Mouse (Mus musculus) heart, postnatal 10 days (tissue): ENCODE measurements around the gene Tmc6. TPM values are rescaled to one million over a fixed set of nuclear protein-coding genes. Genes with fewer than 3 reads are reported as not detected.

ENCODE experiments used
- DNase-seq, 2 experiments: peaks; one replicate each; pipeline ENCODE4 v3.0.0; 2021
- intact Hi-C: fragments of 180-260 bp; cut with DNase I; formaldehyde crosslinking; loops from one replicate; pipeline ENCODE4 v1.15.1; 2025
- total RNA-seq, 2 experiments: library from RNA; stranded (reverse); gene quantifications; 2 replicates each; pipeline ENCODE4 v1.2.3; 2021

Tmc6 gene
- total RNA-seq, 2 experiments from 2014 or later, result 29.4 to 33.7 TPM

DNA sequence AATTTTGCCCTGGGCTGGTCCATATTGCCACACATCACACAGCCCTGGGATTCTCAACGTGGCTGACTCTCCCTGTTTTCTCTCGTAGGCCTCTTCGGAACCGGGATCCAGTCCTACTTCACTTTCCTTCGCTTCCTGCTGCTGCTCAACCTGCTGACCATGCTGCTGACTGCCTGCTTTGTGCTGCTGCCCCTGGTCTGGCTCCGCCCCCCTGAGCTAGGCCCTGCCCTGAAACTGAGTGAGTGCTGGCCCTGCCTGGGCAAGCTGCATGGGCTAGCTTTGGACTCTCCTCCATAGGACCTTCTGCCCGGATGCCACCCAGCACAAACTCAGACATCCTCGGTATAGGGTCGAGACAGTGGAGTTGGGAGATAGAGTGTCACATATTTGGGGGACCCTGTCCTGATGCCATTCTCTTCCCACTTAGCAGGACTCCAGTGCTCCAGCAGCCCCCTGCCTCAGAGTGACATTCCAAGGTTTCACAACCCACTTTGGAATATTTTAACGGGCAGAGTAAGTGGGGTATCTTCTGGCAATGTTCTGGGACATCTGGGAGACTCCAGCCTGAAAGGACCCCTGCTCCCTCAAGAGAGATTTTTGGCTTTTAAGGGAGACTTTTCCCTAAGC is 1.8 kb upstream of the Tmc6 start:
- intact Hi-C loops, result no loop called here
- DNase-seq, result peak; percentile 45 to 51

DNA sequence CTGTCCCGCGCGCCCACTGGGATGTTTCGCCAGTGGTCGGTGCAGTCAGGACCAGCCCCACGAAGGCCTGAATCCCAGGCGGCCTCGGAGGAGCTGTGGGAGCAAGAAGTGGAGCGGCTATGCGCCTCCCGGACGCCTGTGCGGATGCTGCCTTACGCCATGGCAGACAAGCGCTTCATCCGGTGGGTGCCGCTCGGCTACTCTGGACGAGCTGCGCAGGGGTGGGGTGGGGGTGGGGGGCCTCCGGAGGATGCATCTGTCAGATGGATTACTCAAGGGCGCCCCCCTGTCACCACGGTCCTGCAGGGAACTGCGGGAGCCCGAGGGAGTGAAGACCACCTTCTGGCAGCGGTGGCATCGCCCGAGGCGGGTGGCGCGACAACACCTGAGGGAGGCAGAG is 1.1 kb upstream of the Tmc6 start:
- peak; percentile 79 to 81 for DNase-seq
- intact Hi-C loops, result no loop called here

DNA sequence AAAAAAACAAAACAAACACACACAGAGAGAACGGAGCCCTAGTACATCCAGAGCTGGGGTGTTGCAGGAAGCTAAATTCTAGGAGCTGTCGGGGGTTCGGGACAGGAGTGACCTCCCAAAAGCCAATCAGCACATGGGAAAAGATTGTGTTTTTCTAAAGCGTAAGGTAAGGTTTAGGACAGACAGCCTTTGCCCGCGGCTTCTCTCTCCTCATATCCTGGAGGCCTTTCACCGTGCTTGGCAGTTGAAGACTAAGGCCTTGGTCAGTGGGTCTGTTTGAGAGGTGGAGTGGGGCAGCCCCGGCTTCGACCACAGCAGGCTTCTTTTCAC is 672 bp upstream of the Tmc6 start:
- intact Hi-C loops, result no loop called here
- DNase-seq, result no peak

DNA sequence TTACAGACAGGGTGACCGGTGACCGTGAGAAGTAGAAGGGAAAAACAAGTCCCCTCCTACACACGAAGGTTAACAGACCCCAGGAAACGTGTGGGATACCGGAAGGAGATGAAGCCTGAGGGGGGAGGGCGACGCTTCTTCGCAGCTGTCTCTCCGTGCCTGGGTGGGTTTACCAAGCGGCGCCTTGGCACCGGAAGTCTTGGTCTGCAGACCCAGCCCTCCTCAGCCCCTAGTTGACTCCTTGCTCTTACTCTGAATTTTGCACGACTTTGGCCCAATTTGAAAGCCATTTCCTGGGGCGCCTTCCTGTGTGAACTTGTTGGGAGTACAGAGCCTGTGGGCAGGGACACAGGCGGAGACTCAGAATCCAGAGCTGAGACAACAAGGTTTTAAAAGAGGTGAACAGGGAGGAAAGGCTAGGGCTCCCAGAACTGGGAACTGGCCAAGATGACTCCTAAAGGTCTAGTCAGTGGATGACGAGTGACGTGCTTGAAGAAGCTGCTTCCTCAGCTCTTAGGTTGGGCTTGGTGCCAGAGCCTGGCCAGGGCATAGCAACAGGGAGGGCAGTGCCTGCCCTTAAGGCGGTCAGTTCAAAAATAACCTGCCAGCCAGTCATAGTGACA is 688 bp downstream of the Tmc6 start:
- peak; percentile 79 to 81 for DNase-seq
- intact Hi-C loops, result no loop called here

DNA sequence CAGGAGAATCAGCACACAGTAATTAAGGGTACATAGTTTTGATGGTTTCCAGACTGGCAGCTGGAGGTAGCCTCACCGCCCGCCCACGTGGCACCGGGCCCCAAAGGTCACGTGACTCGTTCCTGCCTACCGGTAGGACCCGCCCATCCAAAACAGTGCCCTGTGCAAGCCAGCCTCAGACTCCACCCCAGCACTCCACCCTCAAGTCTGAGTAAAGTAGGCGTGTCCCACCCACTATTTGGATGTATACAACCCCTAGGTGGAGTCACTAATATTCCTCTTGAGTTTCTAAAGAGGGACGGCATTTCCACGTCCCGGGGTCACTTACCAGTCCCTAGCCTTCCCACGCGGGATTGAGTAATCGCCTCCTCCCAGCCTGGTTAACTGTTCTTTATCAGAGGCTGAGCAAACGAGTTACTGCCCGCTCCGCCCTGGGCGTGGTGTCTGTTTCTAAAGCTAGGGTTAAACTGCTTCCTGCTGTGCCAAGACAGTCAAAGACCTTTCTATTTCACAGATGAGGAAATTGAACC is 1.4 kb downstream of the Tmc6 start:
- peak; percentile 89 to 91 for DNase-seq
- intact Hi-C loops, result no loop called here

DNA sequence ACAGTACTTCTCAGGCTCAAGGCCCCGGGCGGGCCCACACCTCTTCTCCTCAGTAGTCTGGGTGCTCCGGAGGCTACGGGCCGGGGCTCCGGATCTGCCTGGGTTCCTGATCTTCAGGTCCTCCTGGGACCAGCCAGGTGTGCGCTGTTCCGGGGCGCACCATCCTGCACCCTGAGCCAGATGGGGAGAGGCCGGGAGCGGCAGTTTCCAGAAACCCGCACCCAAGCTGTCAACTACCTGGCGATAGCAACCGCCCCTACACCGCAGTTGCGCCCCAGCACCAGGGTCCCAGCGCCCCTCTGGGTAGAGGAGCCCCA is 1.8 kb downstream of the Tmc6 start:
- no peak for DNase-seq
- intact Hi-C loops, result no loop called here

DNA sequence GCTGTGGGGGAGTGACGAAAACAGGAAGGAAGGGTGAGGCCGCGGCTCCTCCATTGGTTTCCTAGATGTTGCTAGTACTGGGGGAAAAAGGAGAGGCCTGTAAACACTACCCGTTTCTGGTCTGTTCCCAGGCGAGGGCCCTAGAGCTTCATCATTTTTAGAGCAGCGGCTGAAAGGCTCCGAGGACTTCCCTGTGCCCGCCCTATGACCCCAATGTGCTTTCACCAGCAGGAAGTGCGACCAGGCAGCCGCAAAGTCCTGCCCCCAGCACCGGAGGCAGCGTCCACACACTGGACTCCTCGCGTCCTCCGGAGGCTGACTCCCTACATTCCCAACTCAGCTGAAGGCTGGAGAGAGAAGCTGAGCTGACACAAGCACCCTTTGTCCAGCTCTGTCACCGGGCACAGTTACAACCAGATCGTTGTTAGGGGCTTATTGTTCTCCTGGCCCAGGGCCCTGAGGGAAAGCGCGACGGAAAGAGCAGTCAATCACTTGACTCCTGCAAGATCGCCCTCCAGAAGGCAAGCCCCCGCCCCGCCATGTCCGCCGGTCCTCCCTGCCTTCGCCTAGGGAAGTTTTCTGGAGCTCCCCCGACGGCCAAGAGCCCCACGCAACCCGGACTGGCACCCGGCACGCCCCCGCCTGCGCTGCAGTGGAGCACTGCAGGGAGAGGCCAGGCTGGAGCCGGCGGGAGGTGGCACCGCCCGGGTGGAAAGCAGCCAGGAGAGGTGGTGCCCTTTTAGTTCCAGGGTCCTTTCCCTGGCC is 2.4 kb downstream of the Tmc6 start:
- DNase-seq, result peak; percentile 82 to 83
- intact Hi-C loops, result no loop called here

DNA sequence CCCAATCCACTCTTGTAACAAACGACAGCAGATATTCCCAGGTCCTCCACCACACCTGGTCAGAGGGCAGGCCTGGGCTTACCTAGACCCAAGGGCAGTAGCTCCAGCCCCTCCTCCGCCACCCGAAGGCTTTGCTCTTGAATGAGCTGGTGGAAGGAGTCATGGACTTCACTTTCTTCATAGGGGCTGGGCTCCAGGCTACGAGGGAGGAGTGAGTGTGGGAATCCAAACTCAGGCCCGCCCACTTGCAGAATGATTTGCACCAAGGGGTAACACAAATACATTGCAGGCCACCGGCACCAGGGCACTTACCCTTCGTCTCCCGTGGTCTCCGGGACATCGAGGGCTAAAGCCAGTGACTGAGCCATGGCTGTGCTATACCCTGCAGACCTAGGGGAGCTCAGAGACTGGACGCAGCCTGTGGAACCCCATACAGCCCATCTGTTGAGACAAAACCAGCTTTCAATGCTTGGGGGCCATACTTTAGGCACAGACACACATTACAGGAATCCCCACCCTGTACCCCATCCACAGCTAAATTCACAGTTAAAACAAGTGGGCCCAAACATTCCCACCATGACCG is 3.1 kb downstream of the Tmc6 start:
- intact Hi-C loops, result no loop called here
- peak; percentile 40 to 55 for DNase-seq

DNA sequence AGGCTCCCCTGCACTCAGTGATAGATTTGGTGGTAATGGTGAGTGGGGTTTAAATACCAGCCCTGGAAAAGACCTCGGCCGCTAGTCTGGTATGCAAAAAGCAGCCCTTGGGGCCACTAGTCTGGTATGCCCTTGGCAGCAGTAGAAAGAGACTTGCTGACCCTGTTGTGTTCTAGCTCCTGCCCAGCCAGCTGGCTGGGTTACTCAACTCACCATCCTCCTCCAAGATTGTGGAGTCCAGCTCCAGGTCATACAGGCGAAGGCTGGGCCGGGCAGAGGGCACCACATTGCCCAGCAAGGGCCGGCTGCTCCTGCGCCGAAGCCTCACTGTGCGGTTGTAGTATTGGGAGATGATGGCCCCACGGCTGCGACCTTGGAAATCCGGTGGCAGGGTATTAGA is 4.0 kb downstream of the Tmc6 start:
- intact Hi-C loops, result no loop called here
- no peak for DNase-seq

DNA sequence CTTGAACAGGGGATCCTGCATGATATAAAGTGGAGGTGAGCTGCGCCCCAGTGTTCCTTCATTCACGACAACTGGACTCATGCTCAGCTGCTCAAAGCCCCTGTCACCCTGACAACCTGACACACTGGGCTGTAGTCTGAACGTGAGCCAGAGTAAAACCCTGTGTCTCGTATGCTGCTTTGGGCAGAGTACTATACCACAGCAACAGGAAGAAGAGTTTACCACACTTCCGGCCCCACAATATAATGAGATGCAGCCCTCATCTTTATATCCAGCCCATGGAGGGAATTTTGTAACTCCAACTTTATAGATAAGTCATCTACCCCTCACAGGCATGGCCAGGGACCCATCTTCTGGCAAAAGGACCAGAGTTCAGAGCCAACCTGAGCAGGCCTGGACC is 4.9 kb downstream of the Tmc6 start:
- intact Hi-C loops, result no loop called here
- DNase-seq, result no peak

DNA sequence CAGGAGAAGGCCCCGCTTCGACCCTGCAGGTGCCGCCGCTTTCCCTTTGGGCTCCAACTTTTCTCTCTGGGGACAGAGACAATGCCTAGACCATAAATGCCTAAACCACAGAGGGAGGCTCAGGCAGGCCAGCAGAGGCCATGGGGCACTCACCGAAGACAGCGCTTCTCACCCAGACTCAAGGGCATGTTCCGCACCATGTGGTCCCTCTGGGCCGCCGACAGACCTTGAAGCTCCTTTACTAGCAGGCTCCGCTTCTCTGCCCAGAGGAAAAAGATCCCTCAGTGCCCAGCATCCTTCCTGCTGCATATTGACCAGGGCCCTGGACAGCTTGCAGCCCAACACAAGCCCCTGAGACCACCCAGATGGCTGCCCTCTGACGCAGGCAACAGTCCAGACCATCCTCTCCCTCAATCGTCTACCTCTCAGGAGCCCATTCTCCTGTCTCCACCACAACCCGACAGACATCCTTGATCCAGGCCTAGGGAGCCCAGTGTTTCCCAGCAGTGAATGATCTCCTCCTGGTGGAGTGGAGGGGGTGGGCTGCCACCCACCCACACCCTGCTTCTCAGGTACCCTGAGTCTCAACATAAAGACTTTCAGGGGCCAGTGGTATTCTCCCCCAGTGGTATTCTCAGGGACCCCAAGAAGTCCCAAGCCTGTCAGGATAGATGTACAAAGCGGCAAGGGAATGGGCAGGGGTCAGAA is 5.8 kb downstream of the Tmc6 start:
- DNase-seq, result no peak
- intact Hi-C loops, result no loop called here

DNA sequence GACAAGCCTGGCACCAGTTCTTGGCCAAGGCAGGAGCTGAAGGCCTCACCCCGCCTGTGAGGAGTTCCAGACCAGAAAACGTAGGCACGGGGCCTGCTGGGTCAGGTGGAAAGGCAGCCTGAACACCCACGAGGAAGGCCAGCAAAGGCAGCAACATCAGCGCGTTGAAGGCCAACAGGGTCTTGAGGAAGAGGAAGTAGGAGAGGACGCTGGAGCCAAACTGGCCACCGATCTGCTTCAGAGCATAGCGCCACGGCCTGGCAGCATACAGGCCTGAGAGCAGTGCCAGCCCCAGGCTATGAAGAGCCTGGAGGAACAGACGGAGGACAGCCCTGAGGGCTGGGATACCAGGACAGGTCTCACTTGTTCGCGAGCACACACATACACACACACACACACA is 6.5 kb downstream of the Tmc6 start:
- intact Hi-C loops, result no loop called here
- DNase-seq, result no peak

DNA sequence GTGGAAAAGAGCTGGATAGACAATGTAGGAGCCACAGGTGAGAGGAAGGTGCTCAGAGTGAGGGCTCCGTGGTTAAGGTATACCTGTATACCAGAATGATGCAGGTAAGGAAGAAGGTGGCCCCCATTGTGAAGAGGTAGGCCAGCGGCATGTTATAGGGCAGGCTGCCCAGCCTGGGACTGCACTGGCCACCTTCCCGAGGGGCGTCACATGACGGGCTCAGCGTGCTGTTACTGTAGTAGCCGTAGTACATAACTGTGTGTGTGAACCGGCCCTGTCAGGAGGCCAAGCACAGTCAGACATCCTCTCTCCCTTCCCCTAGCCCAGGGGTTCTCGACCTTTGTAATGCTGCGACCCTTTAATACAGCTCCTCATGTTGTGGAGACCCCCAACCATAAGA is 7.1 kb downstream of the Tmc6 start:
- intact Hi-C loops, result loop anchor here (5.0 kb wide), 1 partner anchor 63 kb away; no protein-coding TSS in a partner anchor
- peak; percentile 52 to 61 for DNase-seq

DNA sequence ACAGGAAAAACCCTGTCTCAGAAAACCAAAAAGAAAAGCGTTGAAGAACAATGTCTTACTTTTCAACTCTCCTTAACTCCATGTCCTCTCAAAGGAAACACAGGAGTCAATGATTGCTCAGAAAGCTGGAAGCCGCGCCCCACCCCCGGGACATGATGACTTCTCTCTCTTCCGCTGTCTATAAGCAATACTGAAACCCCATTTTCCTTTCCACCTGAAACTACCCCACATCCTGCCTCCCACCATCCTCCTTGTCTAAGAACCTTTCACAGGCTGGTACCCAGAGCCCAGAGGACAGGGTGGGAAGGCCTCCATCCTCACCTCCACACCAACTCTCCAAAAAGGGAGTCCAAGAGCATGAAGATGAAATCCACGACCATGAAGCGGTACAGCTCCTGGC is 9.6 kb downstream of the Tmc6 start:
- intact Hi-C loops, result loop anchor here (5.0 kb wide), 1 partner anchor 60 kb away; no protein-coding TSS in a partner anchor
- DNase-seq, result no peak

DNA sequence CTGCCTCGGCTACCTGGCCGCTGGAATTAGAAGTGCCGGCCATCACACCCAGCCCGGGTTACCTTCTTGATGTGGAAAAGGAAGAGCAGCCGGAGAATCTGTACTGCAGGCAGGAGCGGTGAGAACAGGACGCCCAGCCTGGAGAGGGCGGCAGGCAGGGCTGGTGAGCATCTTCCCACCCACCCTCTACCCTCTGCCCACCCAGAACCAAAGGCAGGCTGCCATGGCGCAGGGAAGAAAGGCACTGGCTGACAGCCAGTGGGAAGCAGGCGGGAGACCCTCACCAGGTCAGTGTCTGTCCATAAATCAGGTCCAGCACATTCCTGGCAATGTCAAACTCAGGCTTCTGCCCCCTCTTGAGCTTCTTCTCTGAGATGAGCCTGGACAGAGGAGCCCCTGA is 11.6 kb downstream of the Tmc6 start:
- no peak for DNase-seq
- intact Hi-C loops, result loop anchor here (5.0 kb wide), 1 partner anchor 58 kb away; no protein-coding TSS in a partner anchor

DNA sequence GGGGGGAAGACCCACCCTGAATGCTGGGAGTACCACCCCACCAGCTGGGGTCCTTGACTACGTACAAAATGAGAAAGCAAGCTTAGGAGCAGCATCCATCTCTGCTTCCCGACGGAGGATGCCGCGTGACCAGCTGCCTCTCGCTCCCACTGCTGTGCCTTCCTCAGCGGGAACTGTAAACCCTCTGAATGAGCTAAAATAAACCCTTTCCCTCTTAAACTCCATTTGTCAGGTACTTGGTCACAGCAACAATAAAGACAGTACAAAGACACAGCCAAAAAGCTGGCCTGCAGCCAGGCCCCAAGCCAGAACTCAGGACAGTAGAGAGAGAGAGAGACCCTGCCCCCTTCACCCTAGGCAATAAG is 12.3 kb downstream of the Tmc6 start:
- DNase-seq, result no peak
- intact Hi-C loops, result loop anchor here (5.0 kb wide), 1 partner anchor 57 kb away; no protein-coding TSS in a partner anchor

DNA sequence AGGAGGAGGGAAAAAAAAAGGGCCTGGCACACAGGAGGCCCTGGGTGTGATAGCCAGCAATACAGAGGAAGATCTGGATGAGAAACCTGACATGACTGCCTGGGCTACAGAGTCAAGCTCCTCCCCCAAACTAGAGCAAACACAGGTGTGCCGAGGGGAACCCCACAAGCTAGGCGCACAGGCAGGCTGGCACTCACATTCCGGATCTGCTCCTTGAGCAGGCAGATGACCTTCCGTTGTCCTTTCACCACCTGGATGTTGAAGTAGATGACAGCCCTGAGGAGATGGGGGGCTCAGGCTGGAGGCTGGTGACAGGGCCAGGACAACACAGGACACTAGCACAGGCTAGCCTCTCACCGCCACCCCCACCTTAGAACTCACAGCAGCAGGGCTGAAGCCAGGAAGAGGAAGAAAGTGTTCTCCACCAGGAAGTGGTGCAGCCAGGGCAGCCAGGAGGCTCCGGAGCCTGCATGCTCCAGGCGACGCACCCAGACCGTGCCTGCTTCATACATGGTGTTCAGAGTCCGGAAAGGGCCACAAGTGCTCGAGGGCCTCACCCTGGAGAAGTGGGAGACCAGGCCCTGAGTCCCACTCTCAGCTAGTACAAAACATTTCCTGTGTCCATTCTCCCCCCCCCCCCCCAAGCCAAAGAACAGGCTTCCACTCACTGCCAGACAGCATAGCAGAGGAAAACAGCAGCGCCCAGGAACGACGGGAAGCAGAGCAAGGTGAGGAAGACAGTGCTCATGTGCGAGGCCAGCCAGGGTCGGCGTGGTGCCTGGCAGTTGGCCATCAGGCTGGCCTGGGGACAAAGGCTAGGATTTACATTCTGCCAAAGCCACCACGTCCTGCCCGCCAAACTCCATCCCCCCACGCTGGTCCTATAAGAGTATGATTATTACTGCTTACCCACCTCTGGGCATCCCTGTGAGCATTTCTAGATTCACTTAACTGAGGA is 13.0 kb downstream of the Tmc6 start:
- intact Hi-C loops, result no loop called here
- no peak for DNase-seq

DNA sequence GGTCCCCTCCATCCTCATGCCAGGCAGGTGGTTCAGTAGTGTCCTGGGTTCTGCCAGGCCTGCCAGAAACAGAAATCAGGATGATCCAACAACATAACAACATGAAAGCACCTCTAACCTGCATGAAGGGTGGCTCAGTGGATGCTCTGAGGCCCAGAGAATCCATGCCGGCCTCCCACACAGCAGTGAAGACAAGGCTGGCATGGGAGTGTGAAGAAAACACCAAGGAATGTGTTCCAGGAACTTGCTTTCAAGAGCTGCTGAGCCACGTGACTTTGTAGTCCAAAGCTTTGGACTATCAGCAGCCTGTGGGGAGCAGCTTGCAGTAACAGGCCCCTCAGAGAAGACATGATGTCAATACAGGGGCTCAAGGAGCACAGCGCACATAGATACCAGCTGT is 15.7 kb downstream of the Tmc6 start:
- intact Hi-C loops, result no loop called here
- no peak for DNase-seq

DNA sequence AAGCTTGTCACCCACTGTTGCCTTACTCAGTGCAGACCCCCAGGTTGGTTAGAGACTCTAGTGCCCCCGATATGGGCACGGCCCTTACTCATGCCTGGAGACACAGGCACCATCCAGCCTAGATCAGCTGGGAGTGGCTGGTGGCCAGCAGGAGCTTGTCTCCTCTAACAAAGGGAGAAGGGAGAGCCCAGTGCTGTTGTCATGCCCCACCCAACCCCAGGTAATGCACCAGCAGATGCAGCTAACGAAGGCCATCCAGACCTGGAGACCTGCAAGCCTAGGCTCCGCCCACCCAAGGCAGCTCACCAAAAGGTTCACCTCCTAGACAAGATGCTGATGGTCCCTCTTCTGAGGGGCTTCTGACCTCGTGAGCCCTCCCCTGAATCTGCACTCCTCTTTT is 16.6 kb downstream of the Tmc6 start:
- intact Hi-C loops, result no loop called here
- no peak for DNase-seq

DNA sequence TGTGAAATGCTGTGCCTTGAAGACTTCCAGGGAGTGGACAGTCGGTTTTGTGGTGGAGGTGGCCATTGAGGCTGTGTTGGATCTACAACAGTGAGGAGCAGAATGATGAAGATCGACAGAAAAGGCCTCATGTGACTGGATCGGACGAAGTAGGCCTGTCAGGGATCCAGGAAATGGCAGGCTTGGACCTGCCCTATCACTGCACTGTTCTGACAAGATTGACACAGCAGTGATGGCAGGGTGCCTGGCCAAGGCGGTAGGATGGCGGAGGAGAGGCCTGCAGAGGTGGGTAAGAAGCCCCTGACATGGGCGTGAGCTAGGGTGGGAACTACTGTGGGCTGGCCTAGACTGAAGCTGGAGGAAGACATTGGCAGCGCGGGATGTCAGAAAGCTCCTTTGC is 17.7 kb downstream of the Tmc6 start:
- intact Hi-C loops, result no loop called here
- DNase-seq, result peak in 1 of 2 experiments; percentile 38
